Mouse (Mus musculus): ENCODE measurements around the gene Dph2. TPM values are rescaled to one million over a fixed set of nuclear protein-coding genes. Genes with fewer than 3 reads are reported as not detected.

Gene Dph2
- total and polyA plus RNA-seq, 2 experiments from 2014 or later, result 14.1 to 21.2 TPM

GRCm38 (mm10) chr4:117849506-117849905 is 42.3 kb downstream of the Dph2 start:
- Histone ChIP-seq H3K27ac (peak overlapping the region; percentile 81), H3K4me3 (ENCODE audit: low read length) (no peak overlapping the region), H3K36me3 (ENCODE audit: insufficient read depth, low read length) (no peaks in the 10 kb centered on the region), H3K9ac (replicated peaks; ENCODE audit: low read length) (0 out of 2 replicates have a peak overlapping the region, but pooled peaks have one; percentile 24), H3K4me2 (ENCODE audit: low read depth, low read length) (no peak overlapping the region; the same call in 1 of the 2 replicates), H3K4me1 (ENCODE audit: insufficient read depth, low read length) (peaks cover 21% of the 10 kb centered on the region; the same call in 1 of the 2 replicates), H3K9me3 (ENCODE audit: low read length) (no peaks in the 10 kb centered on the region), H3K27me3 (ENCODE audit: insufficient read depth, low read length) (no peaks in the 10 kb centered on the region)
- 22% methylated on average over 5 of the region's 5 CpGs for WGBS
- ATAC-seq (peak; percentile 88), DNase-seq (ENCODE audit: low spot score) (peak; percentile 64)
- no peak for TF ChIP-seq CTCF (IDR thresholded peaks at IDR 0.05; ENCODE audit: low read depth)

- TF ChIP-seq CTCF (IDR thresholded peaks at IDR 0.05; ENCODE audit: low read depth), result no peak
- H3K36me3 ChIP-seq (ENCODE audit: insufficient read depth, low read length), result no peaks in the 10 kb centered on the region
- peak overlapping the region; percentile 81 for H3K27ac ChIP-seq
- 44% methylated on average over 17 of the region's 17 CpGs for WGBS
- H3K4me3 ChIP-seq (ENCODE audit: low read length), result no peak overlapping the region
- H3K9me3 ChIP-seq (ENCODE audit: low read length), result no peaks in the 10 kb centered on the region
- no peaks in the 10 kb centered on the region for H3K27me3 ChIP-seq (ENCODE audit: insufficient read depth, low read length)
- peaks cover 21% of the 10 kb centered on the region; the same call in 1 of the 2 replicates for H3K4me1 ChIP-seq (ENCODE audit: insufficient read depth, low read length)
- H3K4me2 ChIP-seq (ENCODE audit: low read depth, low read length), result no peak overlapping the region
- peak; percentile 50 for DNase-seq (ENCODE audit: low spot score)
- peak; percentile 58 for ATAC-seq
- H3K9ac ChIP-seq (replicated peaks; ENCODE audit: low read length), result 0 out of 2 replicates have a peak overlapping the region, but pooled peaks have one; percentile 24
Measured at GRCm38 (mm10) chr4:117849063-117849462, 42.8 kb downstream of the Dph2 start.

GRCm38 (mm10) chr4:117847011-117847410 is 44.8 kb downstream of the Dph2 start:
- Histone ChIP-seq H3K9me3 (ENCODE audit: low read length) (no peaks in the 10 kb centered on the region), H3K27me3 (ENCODE audit: insufficient read depth, low read length) (no peaks in the 10 kb centered on the region), H3K4me1 (ENCODE audit: insufficient read depth, low read length) (peaks cover 21% of the 10 kb centered on the region; the same call in 1 of the 2 replicates), H3K4me3 (ENCODE audit: low read length) (no peak overlapping the region), H3K4me2 (ENCODE audit: low read depth, low read length) (no peak overlapping the region), H3K9ac (replicated peaks; ENCODE audit: low read length) (no peak overlapping the region), H3K36me3 (ENCODE audit: insufficient read depth, low read length) (no peaks in the 10 kb centered on the region; the same call in 1 of the 2 replicates), H3K27ac (peak overlapping the region; percentile 61)
- DNase-seq (ENCODE audit: low spot score) (peak; percentile 81), ATAC-seq (peak; percentile 68)
- WGBS, result 17% methylated on average over 2 of the region's 2 CpGs
- no peak for TF ChIP-seq CTCF (IDR thresholded peaks at IDR 0.05; ENCODE audit: low read depth)

- ATAC-seq, result no peak
- 95% methylated on average over 4 of the region's 4 CpGs for WGBS
- Histone ChIP-seq H3K4me1 (ENCODE audit: insufficient read depth, low read length) (peaks cover 21% of the 10 kb centered on the region; the same call in 1 of the 2 replicates), H3K4me2 (ENCODE audit: low read depth, low read length) (no peak overlapping the region), H3K9me3 (ENCODE audit: low read length) (no peaks in the 10 kb centered on the region), H3K36me3 (ENCODE audit: insufficient read depth, low read length) (no peaks in the 10 kb centered on the region; the same call in 1 of the 2 replicates), H3K9ac (replicated peaks; ENCODE audit: low read length) (no peak overlapping the region), H3K27me3 (ENCODE audit: insufficient read depth, low read length) (no peaks in the 10 kb centered on the region), H3K4me3 (ENCODE audit: low read length) (no peak overlapping the region), H3K27ac (peak overlapping the region; percentile 61)
- no peak for TF ChIP-seq CTCF (IDR thresholded peaks at IDR 0.05; ENCODE audit: low read depth)
- no peak for DNase-seq (ENCODE audit: low spot score)
Measured at GRCm38 (mm10) chr4:117846261-117846660, 45.6 kb downstream of the Dph2 start.

GRCm38 (mm10) chr4:117845316-117845715 is 46.5 kb downstream of the Dph2 start:
- H3K36me3 ChIP-seq (ENCODE audit: insufficient read depth, low read length), result no peaks in the 10 kb centered on the region; the same call in 1 of the 2 replicates
- peaks cover 21% of the 10 kb centered on the region for H3K4me1 ChIP-seq (ENCODE audit: insufficient read depth, low read length)
- ATAC-seq, result no peak
- H3K4me3 ChIP-seq (ENCODE audit: low read length), result no peak overlapping the region
- H3K9ac ChIP-seq (replicated peaks; ENCODE audit: low read length), result no peak overlapping the region
- WGBS, result 40% methylated on average over 11 of the region's 11 CpGs
- peak; percentile 39 for DNase-seq (ENCODE audit: low spot score)
- no peak overlapping the region for H3K4me2 ChIP-seq (ENCODE audit: low read depth, low read length)
- H3K27ac ChIP-seq, result no peak overlapping the region
- no peaks in the 10 kb centered on the region for H3K27me3 ChIP-seq (ENCODE audit: insufficient read depth, low read length)
- no peak for TF ChIP-seq CTCF (IDR thresholded peaks at IDR 0.05; ENCODE audit: low read depth)
- no peaks in the 10 kb centered on the region for H3K9me3 ChIP-seq (ENCODE audit: low read length)

GRCm38 (mm10) chr4:117844467-117844866 is 47.4 kb downstream of the Dph2 start:
- TF ChIP-seq CTCF (IDR thresholded peaks at IDR 0.05; ENCODE audit: low read depth), result no peak
- no peaks in the 10 kb centered on the region for H3K27me3 ChIP-seq (ENCODE audit: insufficient read depth, low read length)
- 85% methylated on average over 5 of the region's 5 CpGs for WGBS

GRCm38 (mm10) chr4:117843101-117843500 is 48.7 kb downstream of the Dph2 start:
- WGBS, result 80% methylated on average over 5 of the region's 5 CpGs
- Histone ChIP-seq H3K9me3 (ENCODE audit: low read length) (no peaks in the 10 kb centered on the region), H3K27me3 (ENCODE audit: insufficient read depth, low read length) (no peaks in the 10 kb centered on the region), H3K9ac (replicated peaks; ENCODE audit: low read length) (no peak overlapping the region), H3K36me3 (ENCODE audit: insufficient read depth, low read length) (no peaks in the 10 kb centered on the region; the same call in 1 of the 2 replicates), H3K27ac (no peak overlapping the region), H3K4me3 (ENCODE audit: low read length) (no peak overlapping the region), H3K4me2 (ENCODE audit: low read depth, low read length) (no peak overlapping the region), H3K4me1 (ENCODE audit: insufficient read depth, low read length) (peaks cover 7% of the 10 kb centered on the region)
- ATAC-seq, result no peak
- DNase-seq (ENCODE audit: low spot score), result no peak
- no peak for TF ChIP-seq CTCF (IDR thresholded peaks at IDR 0.05; ENCODE audit: low read depth)

More at GRCm38 (mm10) chr4:117844467-117844866, 47.4 kb downstream of the Dph2 start:
- no peaks in the 10 kb centered on the region for H3K9me3 ChIP-seq (ENCODE audit: low read length)
- no peaks in the 10 kb centered on the region; the same call in 1 of the 2 replicates for H3K36me3 ChIP-seq (ENCODE audit: insufficient read depth, low read length)
- no peak overlapping the region for H3K4me3 ChIP-seq (ENCODE audit: low read length)
- peaks cover 13% of the 10 kb centered on the region for H3K4me1 ChIP-seq (ENCODE audit: insufficient read depth, low read length)
- H3K4me2 ChIP-seq (ENCODE audit: low read depth, low read length), result no peak overlapping the region
- H3K27ac ChIP-seq, result no peak overlapping the region
- ATAC-seq, result no peak
- DNase-seq (ENCODE audit: low spot score), result no peak
- H3K9ac ChIP-seq (replicated peaks; ENCODE audit: low read length), result no peak overlapping the region
